Mouse (Mus musculus) gastrocnemius, postnatal 25 days (tissue): ENCODE measurements at regions not wholly inside any gene's neighbourhood (a gene's known extent, or its start where the extent isn't known, plus 50 kb on each side); places are given as distances from the start of the nearest gene placed in this dataset.

Source experiments
- DNase-seq: peaks from one replicate; pipeline ENCODE4 v3.0.0; 2022

GRCm38 (mm10) chr14:97694238-97694637 is 475.3 kb downstream of the Dach1 start:
- no peak for DNase-seq

GRCm38 (mm10) chr14:97684617-97685016 is 484.9 kb downstream of the Dach1 start:
- no peak for DNase-seq

GRCm38 (mm10) chr14:97667806-97668205 is 501.8 kb downstream of the Dach1 start:
- DNase-seq: no peak

GRCm38 (mm10) chr14:97638187-97638792 is 531.3 kb downstream of the Dach1 start:
- DNase-seq: no peak

GRCm38 (mm10) chr14:97611438-97611837 is 558.1 kb downstream of the Dach1 start:
- DNase-seq: no peak

GRCm38 (mm10) chr14:97596694-97597093 is 572.9 kb downstream of the Dach1 start:
- DNase-seq: no peak

- DNase-seq: no peak
These were observed 581.0 kb downstream of the Dach1 start for GRCm38 (mm10) chr14:97588611-97589010.

GRCm38 (mm10) chr14:97588182-97588581 is 581.4 kb downstream of the Dach1 start:
- peak; percentile 42 for DNase-seq

- DNase-seq: no peak
These were observed 582.6 kb downstream of the Dach1 start for GRCm38 (mm10) chr14:97586962-97587361.

GRCm38 (mm10) chr14:97570274-97570673 is 599.3 kb downstream of the Dach1 start:
- no peak for DNase-seq

- DNase-seq: no peak
These were observed 609.3 kb downstream of the Dach1 start for GRCm38 (mm10) chr14:97560121-97560907.

GRCm38 (mm10) chr14:97559559-97559958 is 610.0 kb downstream of the Dach1 start:
- peak; percentile 9 for DNase-seq

GRCm38 (mm10) chr14:97558289-97558688 is 611.3 kb downstream of the Dach1 start:
- no peak for DNase-seq

GRCm38 (mm10) chr14:97557888-97558287 is 611.7 kb downstream of the Dach1 start:
- no peak for DNase-seq

- DNase-seq: no peak
These were observed 623.3 kb downstream of the Dach1 start for GRCm38 (mm10) chr14:97546276-97546675.

- no peak for DNase-seq
These were observed 625.3 kb downstream of the Dach1 start for GRCm38 (mm10) chr14:97544307-97544706.

GRCm38 (mm10) chr14:97537012-97537411 is 632.6 kb downstream of the Dach1 start:
- DNase-seq: no peak

- no peak for DNase-seq
These were observed 658.2 kb downstream of the Dach1 start for GRCm38 (mm10) chr14:97511318-97511717.

GRCm38 (mm10) chr14:97489427-97490347 is 679.9 kb downstream of the Dach1 start:
- DNase-seq: no peak

- no peak for DNase-seq
These were observed 691.3 kb downstream of the Dach1 start for GRCm38 (mm10) chr14:97478236-97478635.

GRCm38 (mm10) chr14:97450525-97451235 is 718.9 kb downstream of the Dach1 start:
- no peak for DNase-seq

GRCm38 (mm10) chr14:97448617-97449016 is 720.9 kb downstream of the Dach1 start:
- DNase-seq: no peak
